Mouse (Mus musculus) CD4-positive, CD25-positive, alpha-beta regulatory T cell, adult 4 months (primary cell): ENCODE data around the gene Fas. TPM values are rescaled to one million over a fixed set of nuclear protein-coding genes. Genes with fewer than 3 reads are reported as not detected.

Experiments used
- ATAC-seq: one replicate; pipeline ENCODE4 v1.8.0; 2017
- polyA plus RNA-seq, 2 experiments: library from polyadenylated mRNA; unstranded; fragments of 100-300 nt; shearing (Covaris generic); gene quantifications; one replicate each; pipeline ENCODE4 v1.2.1; 2017

Fas gene
- polyA plus RNA-seq, 2 experiments from 2014 or later: 132 to 152 TPM

DNA sequence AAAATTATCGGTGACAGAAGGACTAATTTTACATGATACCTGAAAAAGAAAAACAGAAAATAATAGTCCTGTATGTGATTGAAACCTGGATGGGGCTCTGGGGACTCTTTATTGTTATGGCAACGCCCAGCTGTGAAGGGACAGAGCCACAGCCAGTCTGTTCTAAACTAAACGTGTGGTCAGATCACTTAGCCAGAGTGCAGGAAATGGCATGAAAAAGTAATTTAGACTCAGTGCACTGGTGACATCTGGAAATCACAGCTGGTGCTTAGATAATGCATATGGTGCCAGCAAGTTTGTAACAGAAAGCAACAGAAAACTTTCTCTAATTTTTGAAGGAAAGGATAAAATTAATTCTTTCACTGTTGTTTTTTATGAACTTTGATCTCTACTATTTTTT is 79.9 kb downstream of the Fas start:
- no peak for ATAC-seq

Other genes with a start within 250 kb of the Fas start
- not detected for gene Lipn, start 223.3 kb upstream of the Fas start, polyA plus RNA-seq
- under 1 TPM in 1 of 2 experiments, not detected in 1; 0.24 TPM for gene Lipm, start 189.7 kb upstream of the Fas start, polyA plus RNA-seq
- not detected for gene Ankrd22, start 124.6 kb upstream of the Fas start, polyA plus RNA-seq
- gene Stambpl1, start 98.4 kb upstream of the Fas start, polyA plus RNA-seq: 100 to 1,000 TPM in 1 of 2 experiments, 10 to 100 TPM in 1; 87.6 to 100 TPM
- under 1 TPM; 0.39 to 0.47 TPM for gene Acta2, start 35.1 kb upstream of the Fas start, polyA plus RNA-seq
- gene Ch25h, start 184.5 kb downstream of the Fas start, polyA plus RNA-seq: not detected
- gene Lipa, start 236.8 kb downstream of the Fas start, polyA plus RNA-seq: 100 to 1,000 TPM; 100 to 102 TPM